Mouse (Mus musculus) forelimb bud, embryonic 11.5 days (tissue): ENCODE data around the gene Nqo1.
A peak's percentile ranks its signal among the peaks of the same experiment; 100 is the strongest.

ENCODE experiments used
- DNase-seq: peaks from one replicate; pipeline ENCODE4 v3.0.0-alpha.2; 2012; ENCODE audit warnings: low read depth, low spot score

The Nqo1 gene

GRCm38 (mm10) chr8:107405935-107406334 is 2.9 kb upstream of the Nqo1 start:
- DNase-seq, result no peak

GRCm38 (mm10) chr8:107404057-107404456 is 1.1 kb upstream of the Nqo1 start:
- no peak for DNase-seq

GRCm38 (mm10) chr8:107401866-107402265 is 1.1 kb downstream of the Nqo1 start:
- DNase-seq, result no peak

GRCm38 (mm10) chr8:107399495-107399894 is 3.5 kb downstream of the Nqo1 start:
- DNase-seq, result no peak

GRCm38 (mm10) chr8:107397665-107398064 is 5.3 kb downstream of the Nqo1 start:
- peak; percentile 46 for DNase-seq

GRCm38 (mm10) chr8:107396106-107396670 is 6.8 kb downstream of the Nqo1 start:
- peak; percentile 39 for DNase-seq

GRCm38 (mm10) chr8:107395397-107395796 is 7.6 kb downstream of the Nqo1 start:
- no peak for DNase-seq

GRCm38 (mm10) chr8:107391136-107391516 is 11.9 kb downstream of the Nqo1 start:
- no peak for DNase-seq

- no peak for DNase-seq
Observed at GRCm38 (mm10) chr8:107390476-107391135, 12.4 kb downstream of the Nqo1 start.

GRCm38 (mm10) chr8:107389557-107389956 is 13.4 kb downstream of the Nqo1 start:
- no peak for DNase-seq

GRCm38 (mm10) chr8:107387861-107388260 is 15.1 kb downstream of the Nqo1 start:
- DNase-seq, result peak; percentile 46

GRCm38 (mm10) chr8:107386642-107387041 is 16.4 kb downstream of the Nqo1 start:
- peak; percentile 69 for DNase-seq

GRCm38 (mm10) chr8:107386171-107386570 is 16.8 kb downstream of the Nqo1 start:
- no peak for DNase-seq

GRCm38 (mm10) chr8:107385063-107385462 is 17.9 kb downstream of the Nqo1 start:
- DNase-seq, result no peak

- no peak for DNase-seq
Observed at GRCm38 (mm10) chr8:107384651-107385050, 18.4 kb downstream of the Nqo1 start.

GRCm38 (mm10) chr8:107382898-107383297 is 20.1 kb downstream of the Nqo1 start:
- DNase-seq, result no peak

GRCm38 (mm10) chr8:107381666-107382065 is 21.3 kb downstream of the Nqo1 start:
- DNase-seq, result no peak

GRCm38 (mm10) chr8:107380734-107381133 is 22.3 kb downstream of the Nqo1 start:
- DNase-seq, result no peak

- no peak for DNase-seq
Observed at GRCm38 (mm10) chr8:107377346-107377745, 25.7 kb downstream of the Nqo1 start.

- DNase-seq, result no peak
Observed at GRCm38 (mm10) chr8:107370311-107370710, 32.7 kb downstream of the Nqo1 start.
